Mouse (Mus musculus) layer of hippocampus, postnatal 14 days (tissue): ENCODE results near the gene Tlk1. TPM values are rescaled to one million over a fixed set of nuclear protein-coding genes. Genes with fewer than 3 reads are reported as not detected.
A peak's percentile ranks its signal among the peaks of the same experiment; 100 is the strongest.

Experiments used
- DNase-seq, 2 experiments: peaks; one replicate each; pipeline ENCODE4 v3.0.0; 2021 to 2022; ENCODE audit warnings: low spot score in 2 of 2, mixed read lengths in 1 of 2
- long read RNA-seq, 2 experiments: library from polyadenylated mRNA; stranded (forward); transcript quantifications; one replicate each; pipeline ENCODE4 v2.0.0; 2021
- total RNA-seq, 2 experiments: library from RNA; stranded (reverse); gene quantifications; 2 replicates each; pipeline ENCODE4 v1.2.3; 2021

Tlk1 gene
- total RNA-seq = 10 to 100 TPM; 63.5 to 64.9 TPM
- long read RNA-seq, experiment 1, full-length matches to known transcripts = 24 of 42 reads
- long read RNA-seq, experiment 1, partial matches to known transcripts = 2 of 42 reads
- long read RNA-seq, experiment 1, other reads (novel, unspliced or antisense) = 16 of 42 reads
- long read RNA-seq, experiment 2, full-length matches to known transcripts = 33 of 55 reads
- long read RNA-seq, experiment 2, partial matches to known transcripts = 6 of 55 reads
- long read RNA-seq, experiment 2, other reads (novel, unspliced or antisense) = 16 of 55 reads

- DNase-seq = peak; percentile 51 to 60
Measured at GRCm38 (mm10) chr2:70825371-70826051, at the start of gene Tlk1. TSS of gene Tlk1 (minus strand) at chr2:70825728.

GRCm38 (mm10) chr2:70875129-70875528 is 49.6 kb upstream of the Tlk1 start:
- DNase-seq = no peak

- DNase-seq = no peak
Measured at GRCm38 (mm10) chr2:70873168-70873567, 47.6 kb upstream of the Tlk1 start.

GRCm38 (mm10) chr2:70871466-70872022 is 46.0 kb upstream of the Tlk1 start:
- no peak for DNase-seq

GRCm38 (mm10) chr2:70870819-70871218 is 45.3 kb upstream of the Tlk1 start:
- no peak for DNase-seq

GRCm38 (mm10) chr2:70869116-70869515 is 43.6 kb upstream of the Tlk1 start:
- DNase-seq = no peak

GRCm38 (mm10) chr2:70867231-70867630 is 41.7 kb upstream of the Tlk1 start:
- no peak for DNase-seq

- DNase-seq = no peak
Measured at GRCm38 (mm10) chr2:70862881-70863280, 37.4 kb upstream of the Tlk1 start.

- no peak for DNase-seq
Measured at GRCm38 (mm10) chr2:70859740-70860139, 34.2 kb upstream of the Tlk1 start.

- no peak for DNase-seq
Measured at GRCm38 (mm10) chr2:70856971-70857370, 31.4 kb upstream of the Tlk1 start.

GRCm38 (mm10) chr2:70854231-70854888 is 28.8 kb upstream of the Tlk1 start:
- no peak for DNase-seq

- DNase-seq = no peak
Measured at GRCm38 (mm10) chr2:70853329-70853728, 27.8 kb upstream of the Tlk1 start.

GRCm38 (mm10) chr2:70852796-70853221 is 27.3 kb upstream of the Tlk1 start:
- peak in 1 of 2 experiments; percentile 23 for DNase-seq

- no peak for DNase-seq
Measured at GRCm38 (mm10) chr2:70852186-70852795, 26.8 kb upstream of the Tlk1 start.

GRCm38 (mm10) chr2:70845871-70846270 is 20.3 kb upstream of the Tlk1 start:
- no peak for DNase-seq

GRCm38 (mm10) chr2:70844694-70845395 is 19.3 kb upstream of the Tlk1 start:
- DNase-seq = no peak

GRCm38 (mm10) chr2:70842049-70842618 is 16.6 kb upstream of the Tlk1 start:
- DNase-seq = no peak

GRCm38 (mm10) chr2:70838536-70839216 is 13.1 kb upstream of the Tlk1 start:
- DNase-seq = no peak

GRCm38 (mm10) chr2:70836306-70836651 is 10.8 kb upstream of the Tlk1 start:
- no peak for DNase-seq
